Mouse (Mus musculus): Measurements from ENCODE around the gene Igfn1. TPM values are rescaled to one million over a fixed set of nuclear protein-coding genes. Genes with fewer than 3 reads are reported as not detected.

Igfn1 gene
- polyA plus RNA-seq, 1 experiment = not detected

DNA sequence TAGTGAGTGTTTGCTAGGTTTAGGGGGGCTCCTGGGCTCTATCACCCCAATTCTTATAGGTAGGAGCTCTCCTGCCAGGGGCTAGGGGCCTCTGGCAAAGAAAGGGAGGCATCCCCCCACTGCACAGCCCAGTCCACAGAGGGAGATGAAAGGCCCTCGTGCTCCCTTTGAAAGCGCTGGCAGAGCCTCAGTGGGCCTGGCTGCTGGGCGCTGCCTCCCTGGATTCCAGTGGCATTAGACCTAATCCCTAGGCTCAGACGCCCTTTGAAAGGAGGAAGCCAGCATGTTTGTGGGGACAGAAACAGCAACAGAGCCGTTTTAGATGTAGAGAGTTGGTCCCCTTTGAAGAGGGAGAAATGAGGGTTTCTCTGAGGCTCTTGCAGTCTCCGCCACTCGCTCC is 24.1 kb upstream of the Igfn1 start:
- TF ChIP-seq CTCF (IDR thresholded peaks at IDR 0.05; ENCODE audit: extremely low read depth, insufficient read depth, insufficient read length, insufficient replicate concordance) = no peak
- Histone ChIP-seq H3K27me3 (ENCODE audit: control insufficient read depth, insufficient read depth, low read length) (no peaks in the 10 kb centered on the region), H3K36me3 (ENCODE audit: control insufficient read depth, insufficient read depth, low read length) (peaks cover 29% of the 10 kb centered on the region), H3K27ac (ENCODE audit: insufficient read depth, low read length) (no peak overlapping the region), H3K4me3 (ENCODE audit: extremely low read depth, insufficient read depth, insufficient read length) (no peak overlapping the region), H3K4me1 (ENCODE audit: control insufficient read depth, insufficient read depth, insufficient read length) (no peaks in the 10 kb centered on the region)
- WGBS = 91% methylated on average over 7 of the region's 7 CpGs
- no peak for DNase-seq (ENCODE audit: low read depth in 1 of 2, low spot score in 2 of 2)

GRCm38 (mm10) chr1:136018390-136019189 is 12.4 kb upstream of the Igfn1 start:
- Histone ChIP-seq H3K36me3 (ENCODE audit: control insufficient read depth, insufficient read depth, low read length) (no peaks in the 10 kb centered on the region; the same call in 1 of the 2 replicates), H3K27me3 (ENCODE audit: control insufficient read depth, insufficient read depth, low read length) (no peaks in the 10 kb centered on the region), H3K4me1 (ENCODE audit: control insufficient read depth, insufficient read depth, insufficient read length) (peaks cover 2% of the 10 kb centered on the region; the same call in 1 of the 2 replicates), H3K4me3 (ENCODE audit: extremely low read depth, insufficient read depth, insufficient read length) (peak overlapping the region; percentile 91), H3K27ac (ENCODE audit: insufficient read depth, low read length) (peak overlapping the region; percentile 0; the same call in 1 of the 2 replicates)
- peak in 1 of 2 experiments; percentile 43 for DNase-seq (ENCODE audit: low read depth in 1 of 2, low spot score in 2 of 2)
- 8% methylated on average over 24 of the region's 24 CpGs for WGBS
- no peak for TF ChIP-seq POLR2A (IDR thresholded peaks at IDR 0.05; ENCODE audit: low read depth, low read length)

GRCm38 (mm10) chr1:136017907-136018313 is 11.8 kb upstream of the Igfn1 start:
- peaks cover 2% of the 10 kb centered on the region; the same call in 1 of the 2 replicates for H3K4me1 ChIP-seq (ENCODE audit: control insufficient read depth, insufficient read depth, insufficient read length)
- WGBS = under 1% methylated on average over 21 of the region's 22 CpGs
- H3K27ac ChIP-seq (ENCODE audit: insufficient read depth, low read length) = peak overlapping the region; percentile 0; the same call in 1 of the 2 replicates

DNA sequence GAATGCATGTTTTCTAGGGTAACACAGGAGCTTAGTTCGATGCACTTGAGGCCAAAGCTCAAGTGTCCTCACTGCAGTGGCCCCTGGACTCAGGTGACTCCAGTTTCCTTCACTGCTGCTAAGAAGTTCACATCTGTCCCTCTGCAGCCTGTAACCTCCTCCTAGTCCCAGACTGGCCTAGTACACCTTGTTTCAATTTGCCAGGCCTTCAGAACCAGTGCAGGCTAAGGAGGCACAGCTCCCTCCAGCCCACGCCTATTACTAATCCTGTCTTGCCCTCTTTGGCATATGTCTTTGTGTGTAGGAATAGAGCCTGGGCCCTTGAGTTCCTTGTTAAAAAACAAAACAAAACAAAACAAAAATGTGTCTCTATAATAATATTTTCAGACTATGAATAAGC is 11.2 kb upstream of the Igfn1 start:
- no peak overlapping the region for H3K27ac ChIP-seq (ENCODE audit: insufficient read depth, low read length)
- no peak for DNase-seq (ENCODE audit: low read depth in 1 of 2, low spot score in 2 of 2)
- TF ChIP-seq CTCF (IDR thresholded peaks at IDR 0.05; ENCODE audit: extremely low read depth, insufficient read depth, insufficient read length, insufficient replicate concordance) = no peak
- no peak for TF ChIP-seq POLR2A (IDR thresholded peaks at IDR 0.05; ENCODE audit: low read depth, low read length)
- no peaks in the 10 kb centered on the region for H3K36me3 ChIP-seq (ENCODE audit: control insufficient read depth, insufficient read depth, low read length)
- H3K4me3 ChIP-seq (ENCODE audit: extremely low read depth, insufficient read depth, insufficient read length) = peak overlapping the region; percentile 91; the same call in 1 of the 2 replicates
- no peaks in the 10 kb centered on the region for H3K27me3 ChIP-seq (ENCODE audit: control insufficient read depth, insufficient read depth, low read length)
- peaks cover 2% of the 10 kb centered on the region; the same call in 1 of the 2 replicates for H3K4me1 ChIP-seq (ENCODE audit: control insufficient read depth, insufficient read depth, insufficient read length)
- WGBS = 75% methylated on average over 2 of the region's 2 CpGs

More at GRCm38 (mm10) chr1:136017907-136018313, 11.8 kb upstream of the Igfn1 start:
- H3K4me3 ChIP-seq (ENCODE audit: extremely low read depth, insufficient read depth, insufficient read length) = peak overlapping the region; percentile 91
- no peaks in the 10 kb centered on the region for H3K27me3 ChIP-seq (ENCODE audit: control insufficient read depth, insufficient read depth, low read length)
- peak; percentile 54 to 84 for DNase-seq (ENCODE audit: low read depth in 1 of 2, low spot score in 2 of 2)
- no peaks in the 10 kb centered on the region for H3K36me3 ChIP-seq (ENCODE audit: control insufficient read depth, insufficient read depth, low read length)
- no peak for TF ChIP-seq POLR2A (IDR thresholded peaks at IDR 0.05; ENCODE audit: low read depth, low read length)
- no peak for TF ChIP-seq CTCF (IDR thresholded peaks at IDR 0.05; ENCODE audit: extremely low read depth, insufficient read depth, insufficient read length, insufficient replicate concordance)

- H3K27me3 ChIP-seq (ENCODE audit: control insufficient read depth, insufficient read depth, low read length) = no peaks in the 10 kb centered on the region
- peak overlapping the region; percentile 42; the same call in 1 of the 2 replicates for H3K27ac ChIP-seq (ENCODE audit: insufficient read depth, low read length)
- no peaks in the 10 kb centered on the region for H3K36me3 ChIP-seq (ENCODE audit: control insufficient read depth, insufficient read depth, low read length)
- H3K4me1 ChIP-seq (ENCODE audit: control insufficient read depth, insufficient read depth, insufficient read length) = peaks cover 2% of the 10 kb centered on the region; the same call in 1 of the 2 replicates
- 79% methylated on average over 2 of the region's 2 CpGs for WGBS
- DNase-seq (ENCODE audit: low read depth in 1 of 2, low spot score in 2 of 2) = no peak
- no peak for TF ChIP-seq POLR2A (IDR thresholded peaks at IDR 0.05; ENCODE audit: low read depth, low read length)
- TF ChIP-seq CTCF (IDR thresholded peaks at IDR 0.05; ENCODE audit: extremely low read depth, insufficient read depth, insufficient read length, insufficient replicate concordance) = no peak
- H3K4me3 ChIP-seq (ENCODE audit: extremely low read depth, insufficient read depth, insufficient read length) = no peak overlapping the region
These were observed 8.8 kb upstream of the Igfn1 start for GRCm38 (mm10) chr1:136014796-136015502.

DNA sequence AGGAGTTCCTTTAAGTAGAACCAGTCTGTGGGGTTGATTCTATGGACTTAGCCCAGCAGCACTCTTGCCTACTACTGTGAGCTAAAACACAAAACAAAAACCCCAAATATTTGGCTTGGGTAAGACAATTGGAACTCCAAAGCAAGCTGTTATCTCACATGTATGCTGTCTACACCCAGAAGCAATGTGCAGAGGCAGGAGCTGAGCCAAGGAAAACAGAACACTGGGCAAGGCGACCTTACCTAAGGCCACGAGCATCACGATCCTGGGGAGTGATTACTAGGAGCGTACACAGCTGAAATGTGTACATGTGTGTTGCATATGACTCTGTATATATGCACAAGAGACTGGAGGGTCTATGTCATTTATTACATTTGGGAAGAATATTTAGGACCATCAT is 7.4 kb upstream of the Igfn1 start:
- 85% methylated on average over 4 of the region's 4 CpGs for WGBS
- Histone ChIP-seq H3K4me3 (ENCODE audit: extremely low read depth, insufficient read depth, insufficient read length) (no peak overlapping the region), H3K4me1 (ENCODE audit: control insufficient read depth, insufficient read depth, insufficient read length) (peaks cover 2% of the 10 kb centered on the region; the same call in 1 of the 2 replicates), H3K27ac (ENCODE audit: insufficient read depth, low read length) (no peak overlapping the region), H3K36me3 (ENCODE audit: control insufficient read depth, insufficient read depth, low read length) (no peaks in the 10 kb centered on the region), H3K27me3 (ENCODE audit: control insufficient read depth, insufficient read depth, low read length) (no peaks in the 10 kb centered on the region)
- TF ChIP-seq CTCF (IDR thresholded peaks at IDR 0.05; ENCODE audit: extremely low read depth, insufficient read depth, insufficient read length, insufficient replicate concordance) (no peak), POLR2A (IDR thresholded peaks at IDR 0.05; ENCODE audit: low read depth, low read length) (no peak)
- DNase-seq (ENCODE audit: low read depth in 1 of 2, low spot score in 2 of 2) = no peak
